Mouse (Mus musculus) lung, embryonic 14.5 days (tissue): ENCODE data around the gene Nkx2-3. TPM values are rescaled to one million over a fixed set of nuclear protein-coding genes. Genes with fewer than 3 reads are reported as not detected.

Experiments used
- ATAC-seq: fragments of 200-750 bp; cut with Nextera tagmentation; 2 replicates; pipeline ENCODE4 v1.8.0; 2017; ENCODE audit warnings: mild to moderate bottlenecking, moderate TSS enrichment, moderate library complexity; ENCODE audit not compliant: insufficient read depth
- DNase-seq: peaks from one replicate; pipeline ENCODE4 v3.0.0-alpha.2; 2015
- H3K27ac ChIP-seq: fragments of 300-500 bp; sonication (generic); 2 replicates; pipeline ENCODE4 v1.5.1; 2014; ENCODE audit warnings: low read depth, mild to moderate bottlenecking, moderate library complexity
- H3K27me3 ChIP-seq: fragments of 300-500 bp; sonication (generic); 2 replicates; pipeline ENCODE4 v1.6.1; 2014; ENCODE audit warnings: low read length, control low read depth; ENCODE audit not compliant: insufficient read depth
- H3K36me3 ChIP-seq: fragments of 300-500 bp; sonication (generic); 2 replicates; pipeline ENCODE4 v1.6.1; 2014; ENCODE audit warnings: control low read depth; ENCODE audit not compliant: insufficient read depth
- H3K4me1 ChIP-seq: fragments of 300-500 bp; sonication (generic); 2 replicates; pipeline ENCODE4 v1.6.1; 2014; ENCODE audit warnings: antibody characterized with exemption, control low read depth; ENCODE audit not compliant: insufficient read depth
- H3K4me2 ChIP-seq: fragments of 300-500 bp; sonication (generic); 2 replicates; pipeline ENCODE4 v1.6.1; 2014; ENCODE audit warnings: mild to moderate bottlenecking
- H3K4me3 ChIP-seq: fragments of 300-500 bp; sonication (generic); 2 replicates; pipeline ENCODE4 v1.5.1; 2014; ENCODE audit warnings: low read depth, low read length
- H3K9ac ChIP-seq: fragments of 300-500 bp; sonication (generic); 2 replicates; pipeline ENCODE4 v1.6.1; 2014
- H3K9me3 ChIP-seq: fragments of 300-500 bp; sonication (generic); 2 replicates; pipeline ENCODE4 v1.6.1; 2016; ENCODE audit warnings: low read depth, low read length, control low read depth
- CTCF ChIP-seq: IDR thresholded peaks from 2 replicates; pipeline ENCODE4 v1.5.1; 2016; ENCODE audit warnings: antibody characterized with exemption, low read depth
- WGBS: fragments of 180-500 bp; shearing (Covaris S2); extraction: QIAGEN DNeasy Blood & Tissue Kit; methylation state at CpG from one replicate; pipeline ENCODE4 v1.1.7; 2014; 5-methylcytosine and 5-hydroxymethylcytosine counted together
- microRNA-seq: library from miRNA; unstranded; fragments of <30 nt; microRNA quantifications from one replicate; pipeline ENCODE4, GENCODE M21; 2016; ENCODE audit warnings: borderline number of aligned reads
- polyA plus RNA-seq: library from polyadenylated mRNA; unstranded; fragments of >200 nt; fragmentation: Nextera tagmentation; extraction: Ambion mirVana; gene quantifications from 2 replicates; pipeline ENCODE4 v1.2.1, GENCODE M21; 2014

Gene Nkx2-3
- polyA plus RNA-seq, 1 experiment from 2014 or later: not detected

GRCm38 (mm10) chr19:43663471-43663870 lies 51.3 kb downstream of the Nkx2-3 start:
- no peak overlapping the region for H3K4me3 ChIP-seq
- H3K36me3 ChIP-seq: peaks cover 31% of the 10 kb centered on the region
- 75% methylated on average over 8 of the region's 8 CpGs for WGBS

More at GRCm38 (mm10) chr19:43663471-43663870, 51.3 kb downstream of the Nkx2-3 start:
- no peak for DNase-seq
- TF ChIP-seq CTCF: no peak
- no peak for ATAC-seq
- Histone ChIP-seq H3K9ac (no peak overlapping the region), H3K4me1 (no peaks in the 10 kb centered on the region), H3K9me3 (no peaks in the 10 kb centered on the region), H3K27me3 (no peaks in the 10 kb centered on the region), H3K27ac (no peak overlapping the region), H3K4me2 (no peak overlapping the region)

Small RNA genes within 50 kb of the gene (microRNA-seq; reads per million reads assigned to microRNA genes)
- gene Gm22646: not detected

Other genes with a start within 250 kb of the Nkx2-3 start
- gene Hpse2, start 224.0 kb upstream of the Nkx2-3 start, polyA plus RNA-seq: 9.5 and 11.4 TPM in 2 replicates
- 0.05 TPM in 1 of 2 replicates, not detected in the other for gene Cnnm1, start 171.9 kb upstream of the Nkx2-3 start, polyA plus RNA-seq
- gene Got1, start 87.7 kb upstream of the Nkx2-3 start, polyA plus RNA-seq: 19.5 and 23.3 TPM in 2 replicates
- 12.1 and 13.0 TPM in 2 replicates for gene Slc25a28, start 62.6 kb downstream of the Nkx2-3 start, polyA plus RNA-seq
- gene Entpd7, start 77.3 kb downstream of the Nkx2-3 start, polyA plus RNA-seq: 15.1 and 15.2 TPM in 2 replicates
- gene Cutc, start 140.7 kb downstream of the Nkx2-3 start, polyA plus RNA-seq: 11.6 and 12.7 TPM in 2 replicates
- gene Cox15, start 140.7 kb downstream of the Nkx2-3 start, polyA plus RNA-seq: 6.8 and 11.0 TPM in 2 replicates
- gene Abcc2, start 169.9 kb downstream of the Nkx2-3 start, polyA plus RNA-seq: not detected in 2 replicates